Mouse (Mus musculus): ENCODE results near the gene Arhgap40.
A peak's percentile ranks its signal among the peaks of the same experiment; 100 is the strongest.

Arhgap40 gene

DNA sequence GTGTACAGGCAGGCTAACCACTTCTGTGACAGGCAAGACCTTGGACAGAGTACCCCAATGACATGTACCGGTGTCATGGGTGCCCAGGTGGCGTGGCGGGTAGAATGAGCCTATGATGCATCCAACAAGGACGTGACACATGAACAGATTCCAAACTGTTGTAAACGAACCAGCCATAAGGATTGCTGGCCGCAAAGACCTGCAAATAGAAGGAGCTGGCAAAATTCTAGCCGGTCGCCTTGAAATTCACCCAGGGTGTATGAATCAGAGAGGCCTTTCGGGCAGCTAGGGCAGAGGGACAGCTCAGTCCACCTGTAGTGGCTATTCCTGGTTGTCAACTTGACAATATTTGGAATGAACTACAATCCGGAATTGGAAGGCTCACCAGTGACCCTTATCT is 41.8 kb downstream of the Arhgap40 start:
- DNase-seq, result no peak

DNA sequence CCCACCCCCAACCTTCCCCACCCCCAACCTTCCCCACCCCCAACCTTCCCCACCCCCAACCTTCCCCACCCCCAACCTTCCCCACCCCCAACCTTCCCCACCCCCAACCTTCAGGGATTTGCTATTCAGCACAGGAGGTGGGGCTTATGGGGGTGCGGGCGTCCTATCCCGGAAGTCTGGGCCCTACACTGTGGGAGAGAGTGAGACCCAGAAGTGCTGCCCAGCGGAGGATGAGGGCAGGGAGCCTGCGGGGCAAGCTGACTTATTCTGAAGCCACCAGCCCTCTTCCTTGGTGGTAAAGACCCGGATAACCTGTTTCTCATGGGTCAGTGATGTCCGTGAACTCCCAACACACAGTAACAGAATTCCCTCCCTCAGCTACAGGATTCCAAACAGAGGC is 42.7 kb downstream of the Arhgap40 start:
- DNase-seq, result peak; percentile 75

GRCm38 (mm10) chr2:158555812-158556211 is 43.2 kb downstream of the Arhgap40 start:
- no peak for DNase-seq

DNA sequence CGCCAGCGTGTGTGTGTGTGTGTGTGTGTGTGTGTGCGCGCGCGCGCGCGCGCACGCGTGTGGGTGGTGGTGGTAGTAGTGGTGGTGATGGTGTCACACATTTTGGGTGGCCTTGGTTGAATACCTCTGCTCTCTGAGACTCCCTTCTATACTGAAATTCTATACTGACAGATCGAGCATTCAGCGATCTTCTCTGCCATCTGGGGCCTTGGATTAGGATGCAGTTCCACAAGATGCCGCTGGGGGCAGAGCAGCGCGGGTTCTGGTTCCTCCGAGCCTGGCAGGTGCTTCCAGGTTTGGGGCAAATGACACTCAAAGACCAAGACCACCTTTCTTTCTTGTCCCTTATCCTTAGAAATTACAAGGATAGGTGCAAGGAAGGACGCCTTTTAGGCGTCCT is 43.6 kb downstream of the Arhgap40 start:
- DNase-seq, result peak; percentile 77

GRCm38 (mm10) chr2:158556750-158557149 is 44.2 kb downstream of the Arhgap40 start:
- no peak for DNase-seq

GRCm38 (mm10) chr2:158559945-158560344 is 47.3 kb downstream of the Arhgap40 start:
- DNase-seq, result no peak

- no peak for DNase-seq
These were observed 48.2 kb downstream of the Arhgap40 start for GRCm38 (mm10) chr2:158560801-158561200.

DNA sequence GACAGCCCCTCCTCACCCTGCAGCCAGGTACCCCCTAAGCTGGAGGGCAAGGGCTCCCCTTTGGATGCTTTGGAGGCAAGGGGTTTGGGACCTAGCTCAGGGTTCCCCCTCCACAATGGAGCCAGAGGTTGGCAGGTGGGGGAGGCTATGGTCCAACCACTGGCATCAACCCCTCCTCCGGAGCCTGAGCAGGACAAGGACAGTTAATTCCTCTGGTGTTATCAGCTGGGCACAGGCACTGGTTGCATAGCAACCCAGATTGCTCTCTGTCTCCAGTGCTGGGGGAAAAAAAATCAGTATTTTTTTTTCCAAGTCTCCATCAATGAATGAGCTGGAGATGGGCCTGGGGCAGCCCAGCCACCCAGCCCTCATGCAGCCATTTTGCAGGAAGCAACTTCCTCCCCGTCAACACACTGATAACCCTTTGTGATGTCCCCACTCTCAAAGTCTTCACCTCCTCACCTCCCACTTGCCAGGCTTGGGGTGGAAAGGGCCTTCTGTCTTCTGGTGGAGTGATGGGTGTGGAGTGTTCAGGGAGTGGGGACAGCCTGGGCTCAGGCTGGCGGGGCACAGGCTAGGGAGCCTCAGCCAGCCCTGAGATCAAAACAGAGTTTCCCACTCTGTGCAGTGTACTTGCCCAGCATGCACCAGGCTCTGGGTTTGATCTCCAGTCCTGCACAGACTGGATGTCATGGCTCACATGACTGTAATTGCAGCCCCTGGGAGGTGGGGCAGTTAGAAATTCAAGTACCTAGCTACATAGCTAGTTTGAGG is 49.0 kb downstream of the Arhgap40 start:
- no peak for DNase-seq

- DNase-seq, result peak; percentile 72
These were observed 58.0 kb downstream of the Arhgap40 start for GRCm38 (mm10) chr2:158570421-158571081.

- DNase-seq, result no peak
These were observed 67.4 kb downstream of the Arhgap40 start for GRCm38 (mm10) chr2:158579979-158580378.

DNA sequence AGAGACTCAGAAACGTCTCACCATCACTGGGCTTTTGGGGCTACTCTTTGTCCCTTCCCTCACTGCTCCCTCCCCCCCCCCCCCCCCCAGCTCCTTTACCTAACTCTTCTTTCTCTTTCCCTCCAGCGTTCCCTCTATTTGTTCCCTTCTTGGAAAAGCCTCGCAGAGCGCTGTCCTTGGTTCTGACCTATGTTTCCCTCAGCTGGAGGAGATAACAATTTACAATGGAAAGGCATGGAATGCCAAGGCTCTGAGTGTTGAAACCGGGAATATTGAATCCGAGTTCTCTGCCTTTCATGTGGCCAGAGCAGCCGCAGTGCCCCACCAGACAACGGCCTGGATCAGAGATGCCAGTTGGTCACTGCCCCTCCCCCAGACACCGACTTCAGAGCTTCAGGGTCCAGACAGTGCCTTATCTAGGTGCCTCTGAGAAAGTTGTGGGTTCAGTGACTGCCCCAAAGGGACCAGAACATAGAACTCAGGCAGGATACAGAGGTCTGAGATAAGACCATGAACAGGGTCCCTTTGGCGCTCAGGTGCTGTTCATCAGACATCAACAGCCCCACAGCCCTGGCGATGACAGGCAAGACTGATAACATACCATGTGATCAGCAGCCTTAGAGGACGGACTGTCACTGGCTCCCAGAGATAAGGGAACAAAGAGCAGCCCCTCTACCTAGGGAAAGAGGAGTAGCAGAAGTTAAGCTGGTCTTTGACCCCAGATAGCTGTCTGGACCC is 72.2 kb downstream of the Arhgap40 start:
- DNase-seq, result peak; percentile 14

- DNase-seq, result no peak
These were observed 76.1 kb downstream of the Arhgap40 start for GRCm38 (mm10) chr2:158588524-158589271.

DNA sequence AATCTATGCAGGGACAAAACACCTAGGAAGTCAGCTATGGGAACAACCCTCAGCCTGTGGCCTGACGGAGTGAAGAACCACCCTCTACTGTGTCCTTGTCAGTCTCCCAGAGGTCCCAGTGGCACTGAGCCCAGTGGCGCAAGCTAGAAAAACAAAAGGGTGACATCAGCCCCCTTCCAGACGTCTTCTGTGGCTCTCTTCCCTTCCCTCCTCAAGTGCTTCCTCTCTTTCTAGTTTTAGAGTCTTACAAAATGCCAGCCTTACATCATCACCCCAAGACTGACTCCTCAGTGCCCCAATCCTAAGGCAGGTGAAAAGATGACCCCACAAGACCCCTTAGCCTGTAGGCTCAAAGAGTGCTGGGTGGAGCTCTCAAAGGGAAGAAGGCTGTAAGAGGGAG is 77.9 kb downstream of the Arhgap40 start:
- DNase-seq, result no peak

- DNase-seq, result no peak
These were observed 78.7 kb downstream of the Arhgap40 start for GRCm38 (mm10) chr2:158591286-158591685.

- DNase-seq, result no peak
These were observed 80.8 kb downstream of the Arhgap40 start for GRCm38 (mm10) chr2:158593371-158593770.

DNA sequence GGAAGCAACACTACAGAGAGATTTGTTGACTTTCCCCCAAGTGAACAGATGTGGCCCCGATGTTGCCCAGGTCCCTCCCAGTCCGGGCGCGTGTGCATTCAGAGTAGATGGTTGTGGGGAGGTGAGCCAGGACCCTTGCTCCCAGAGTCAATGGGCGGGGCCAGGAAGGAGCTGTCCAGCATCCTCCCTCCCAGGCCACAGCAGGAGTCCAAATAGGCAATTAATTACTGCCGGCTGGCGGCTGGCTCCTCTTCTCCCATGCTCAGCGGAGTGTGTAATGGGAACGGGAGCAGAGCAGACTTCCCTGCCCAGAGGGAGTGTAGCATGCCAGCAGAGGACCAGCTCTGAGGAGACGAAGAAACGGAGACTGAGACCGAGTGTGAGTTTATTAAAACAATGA is 82.5 kb downstream of the Arhgap40 start:
- no peak for DNase-seq

DNA sequence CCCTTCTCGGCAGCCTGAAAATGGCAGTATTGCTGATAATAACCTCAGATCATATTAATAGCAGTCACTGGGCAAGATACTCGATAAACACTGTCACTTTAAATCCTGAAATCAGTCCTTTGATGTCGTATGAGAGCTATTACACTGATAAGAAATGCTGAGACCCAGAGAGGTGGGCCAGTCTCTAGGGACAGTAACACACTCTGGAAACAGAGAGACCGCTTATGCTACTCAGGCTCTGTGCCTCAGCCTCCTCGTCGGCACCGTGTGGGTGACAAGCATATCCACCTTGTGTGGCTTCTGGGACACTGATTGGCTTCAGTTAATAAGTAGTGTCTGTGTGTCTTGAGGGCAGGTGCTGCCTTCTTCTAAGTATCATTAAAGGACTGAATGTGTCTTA is 83.0 kb downstream of the Arhgap40 start:
- no peak for DNase-seq

GRCm38 (mm10) chr2:158596803-158597202 is 84.2 kb downstream of the Arhgap40 start:
- no peak for DNase-seq

All from lung, postnatal 36 days (tissue).